Mouse (Mus musculus) kidney, adult 2 months (tissue): ENCODE data around the gene Vezt. TPM values are rescaled to one million over a fixed set of nuclear protein-coding genes. Genes with fewer than 3 reads are reported as not detected.

Source experiments
- DNase-seq: peaks from one replicate; pipeline ENCODE4 v3.0.0; 2021
- H3K27ac ChIP-seq: fragments of 200-500 bp; 2 replicates; pipeline ENCODE4 v1.5.1; 2012; ENCODE audit warnings: low read depth, low read length, control low read depth, inconsistent platforms; ENCODE audit not compliant: insufficient read depth
- H3K27me3 ChIP-seq: fragments of 200-500 bp; replicated peaks from 2 replicates; pipeline ENCODE4 v1.6.1; 2012; ENCODE audit warnings: mild to moderate bottlenecking, moderate library complexity, low read length, inconsistent platforms; ENCODE audit not compliant: control insufficient read depth, insufficient read depth
- H3K36me3 ChIP-seq: fragments of 200-500 bp; 2 replicates; pipeline ENCODE4 v1.6.1; 2012; ENCODE audit warnings: mild to moderate bottlenecking, moderate library complexity, low read length, inconsistent platforms; ENCODE audit not compliant: control insufficient read depth, insufficient read depth
- H3K4me1 ChIP-seq: fragments of 200-500 bp; 2 replicates; pipeline ENCODE4 v1.6.1; 2011; ENCODE audit warnings: low read length; ENCODE audit not compliant: control insufficient read depth, insufficient read depth
- H3K4me3 ChIP-seq: fragments of 200-500 bp; 2 replicates; pipeline ENCODE4 v1.5.1; 2011; ENCODE audit warnings: mild to moderate bottlenecking, low read depth, low read length, control low read depth; ENCODE audit not compliant: insufficient read depth
- CTCF ChIP-seq: fragments of 200-500 bp; conservative IDR thresholded peaks from 2 replicates; pipeline ENCODE4 v1.5.1; 2011; ENCODE audit warnings: low read depth, mild to moderate bottlenecking, control low read depth, low read length, moderate library complexity, mixed read lengths; ENCODE audit not compliant: insufficient read depth, insufficient read length
- POLR2A ChIP-seq: fragments of 200-500 bp; IDR thresholded peaks from one replicate; pipeline ENCODE4 v1.6.1; 2011; ENCODE audit warnings: low read depth, low read length, control low read depth
- WGBS: fragments of 180-500 bp; shearing (Covaris S2); methylation state at CpG from one replicate; pipeline ENCODE4 v1.1.7; 2018; 5-methylcytosine and 5-hydroxymethylcytosine counted together
- polyA plus RNA-seq: library from polyadenylated mRNA; depleted of rRNA; stranded (reverse); fragments of >200 nt; gene quantifications from 2 replicates; pipeline ENCODE4 v1.2.3, GENCODE M21; 2012

Vezt gene
- polyA plus RNA-seq, 1 experiment: 12.2 TPM

DNA sequence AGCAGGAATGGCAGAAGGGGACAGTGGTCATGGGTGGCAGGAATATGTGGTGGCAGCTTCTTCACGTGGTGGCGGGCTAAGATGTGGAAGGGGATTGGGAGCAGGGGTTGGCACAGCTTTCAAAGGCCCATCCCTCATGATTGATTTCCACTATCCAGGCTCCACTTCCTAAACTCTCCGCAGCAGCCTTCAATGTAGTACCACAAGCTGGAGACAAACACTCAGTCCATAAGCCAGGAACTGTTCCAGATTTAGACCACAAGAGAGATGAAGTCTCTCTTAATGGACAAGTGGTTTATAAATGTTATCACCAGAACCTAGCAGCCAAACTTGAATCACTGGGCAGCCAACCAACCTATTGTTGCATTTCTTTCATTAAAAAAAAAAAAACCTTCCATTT lies 81.6 kb downstream of the Vezt start:
- no peak for DNase-seq
- no peak overlapping the region for H3K4me3 ChIP-seq
- no peak for TF ChIP-seq CTCF
- no peak for TF ChIP-seq POLR2A
- H3K27me3 ChIP-seq: no peaks in the 10 kb centered on the region
- whole genome bisulfite sequencing: 77% methylated on average over 3 of the region's 3 CpGs
- H3K27ac ChIP-seq: no peak overlapping the region
- H3K4me1 ChIP-seq: no peaks in the 10 kb centered on the region
- no peaks in the 10 kb centered on the region for H3K36me3 ChIP-seq

DNA sequence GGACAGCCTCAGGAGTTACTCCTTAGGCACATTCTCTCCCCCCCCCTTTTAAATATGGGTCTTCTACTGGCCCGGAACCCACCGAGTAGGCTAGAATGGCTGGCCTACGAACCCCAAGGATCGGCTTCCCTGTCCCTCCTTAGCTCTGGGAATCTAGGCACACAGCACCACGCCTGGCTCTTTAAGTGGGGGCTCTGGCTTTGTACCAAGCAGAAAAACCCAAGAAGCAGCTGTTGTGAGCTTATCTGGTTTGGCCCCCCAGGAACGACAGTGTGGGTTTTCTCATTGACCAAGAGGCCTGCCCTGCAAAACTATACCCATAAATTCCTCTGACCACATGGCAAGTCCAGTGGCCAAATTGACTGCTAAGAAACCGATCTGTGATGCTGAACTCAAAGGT lies 82.1 kb downstream of the Vezt start:
- H3K4me3 ChIP-seq: no peak overlapping the region

DNA sequence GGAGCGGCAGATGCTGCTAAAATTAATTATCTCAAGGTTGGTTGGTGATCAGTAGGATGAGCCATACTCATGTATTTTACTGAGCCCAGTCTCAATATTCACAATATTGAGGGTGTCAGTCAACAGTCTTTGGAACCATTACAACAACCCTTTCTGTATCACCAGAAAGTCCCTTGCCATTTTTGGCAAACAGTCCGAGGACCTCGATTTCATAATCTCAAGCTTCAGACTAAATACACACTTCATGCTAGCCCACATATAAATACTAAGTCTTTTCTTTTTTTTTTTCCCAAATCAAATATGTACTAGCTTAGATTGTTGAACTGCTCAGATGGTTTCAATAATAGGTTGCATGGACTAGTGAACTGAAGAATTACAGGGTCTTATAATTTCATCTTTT lies 84.6 kb downstream of the Vezt start:
- no peaks in the 10 kb centered on the region for H3K27me3 ChIP-seq
- H3K4me3 ChIP-seq: no peak overlapping the region
- DNase-seq: no peak
- H3K36me3 ChIP-seq: no peaks in the 10 kb centered on the region
- no peaks in the 10 kb centered on the region for H3K4me1 ChIP-seq
- TF ChIP-seq POLR2A (no peak), CTCF (no peak)
- no peak overlapping the region for H3K27ac ChIP-seq
- 94% methylated on average over 3 of the region's 3 CpGs for WGBS

More for the DNA sequence above, 82.1 kb downstream of the Vezt start:
- H3K36me3 ChIP-seq: no peaks in the 10 kb centered on the region
- 77% methylated on average over 7 of the region's 7 CpGs for WGBS
- no peak for DNase-seq
- H3K27me3 ChIP-seq: no peaks in the 10 kb centered on the region
- no peaks in the 10 kb centered on the region for H3K4me1 ChIP-seq
- H3K27ac ChIP-seq: no peak overlapping the region
- TF ChIP-seq CTCF (no peak), POLR2A (no peak)

DNA sequence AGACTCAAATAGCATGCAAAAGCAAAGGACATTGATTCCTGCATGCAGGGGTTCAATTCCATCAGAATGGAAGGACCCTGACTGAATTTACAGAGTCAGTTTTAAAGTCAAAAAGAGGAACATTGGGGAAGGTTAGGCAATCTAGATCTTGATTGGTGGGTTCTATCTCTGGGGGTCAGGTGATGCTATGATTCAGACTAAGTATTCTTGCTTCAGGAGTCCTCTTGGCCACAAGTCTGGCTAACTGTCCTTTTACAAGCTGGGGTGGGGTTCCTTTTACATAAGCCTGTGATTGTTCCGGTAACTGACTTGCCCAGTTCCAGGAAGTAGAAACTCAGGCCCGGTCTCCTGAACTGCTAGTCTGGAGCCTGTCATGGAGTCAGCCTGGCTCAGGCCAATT lies 85.7 kb downstream of the Vezt start:
- Histone ChIP-seq H3K4me1 (peaks cover 5% of the 10 kb centered on the region; the same call in 1 of the 2 replicates), H3K4me3 (no peak overlapping the region), H3K36me3 (no peaks in the 10 kb centered on the region), H3K27me3 (no peaks in the 10 kb centered on the region), H3K27ac (no peak overlapping the region)
- no peak for DNase-seq
- WGBS: 86% methylated on average over 2 of the region's 2 CpGs
- TF ChIP-seq POLR2A (no peak), CTCF (no peak)

DNA sequence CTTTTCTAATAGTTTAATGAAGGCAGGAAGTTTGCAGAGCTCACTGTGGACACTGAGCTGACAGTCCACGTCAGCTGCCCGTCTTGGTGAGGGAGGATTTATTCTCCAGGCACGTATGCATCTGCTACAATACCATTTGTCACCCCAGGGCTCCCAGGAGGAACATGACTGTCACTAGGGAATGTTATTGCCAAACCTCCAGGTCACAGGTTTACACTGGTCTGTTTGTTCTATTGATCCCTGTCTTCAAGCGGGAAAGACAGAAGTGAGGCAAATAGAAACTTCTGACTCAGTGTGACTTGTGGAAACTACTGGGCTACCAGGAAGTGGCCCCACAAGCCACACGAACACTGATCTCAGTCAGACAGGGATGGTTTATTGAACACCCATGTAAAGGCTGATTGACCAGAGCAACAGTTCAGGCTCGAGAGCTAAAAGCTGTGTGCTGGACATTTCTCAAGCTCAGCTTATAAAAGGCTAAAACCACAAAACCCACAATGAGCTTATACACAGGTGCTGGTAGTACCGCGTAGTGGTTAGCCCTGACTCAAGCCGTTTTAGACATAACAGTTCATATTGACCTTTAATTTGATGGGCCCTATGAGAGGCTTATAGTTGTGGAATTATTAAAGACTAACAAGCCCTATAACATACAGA lies 89.6 kb downstream of the Vezt start:
- H3K27ac ChIP-seq: no peak overlapping the region
- no peaks in the 10 kb centered on the region for H3K27me3 ChIP-seq
- TF ChIP-seq CTCF (no peak), POLR2A (no peak)
- no peaks in the 10 kb centered on the region for H3K36me3 ChIP-seq
- 73% methylated on average over 9 of the region's 9 CpGs for WGBS
- peaks cover 5% of the 10 kb centered on the region; the same call in 1 of the 2 replicates for H3K4me1 ChIP-seq
- no peak overlapping the region for H3K4me3 ChIP-seq
- no peak for DNase-seq

DNA sequence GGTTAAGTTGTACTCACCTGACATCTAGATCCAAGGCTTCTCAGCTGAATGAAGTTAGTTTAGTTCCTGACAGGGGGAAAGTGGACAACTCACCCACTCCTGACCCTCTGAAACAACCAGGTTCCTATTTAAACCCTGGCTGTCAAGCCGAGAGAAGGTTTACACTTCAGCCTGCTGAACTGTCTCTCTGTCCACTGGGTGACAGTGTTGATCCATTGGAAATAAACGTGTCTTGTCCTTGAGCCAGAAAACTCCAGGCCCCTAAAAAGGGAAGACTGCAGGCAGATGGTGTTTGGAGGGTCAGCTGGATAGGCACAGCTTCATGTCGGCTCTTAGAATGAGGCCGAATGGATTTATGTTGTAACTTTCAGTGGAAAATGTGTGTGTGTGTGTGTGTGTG lies 90.3 kb downstream of the Vezt start:
- H3K36me3 ChIP-seq: no peaks in the 10 kb centered on the region
- no peak overlapping the region for H3K4me3 ChIP-seq
- peak; percentile 26 for DNase-seq
- H3K27me3 ChIP-seq: no peaks in the 10 kb centered on the region
- WGBS: 23% methylated on average over 4 of the region's 4 CpGs
- H3K4me1 ChIP-seq: peaks cover 5% of the 10 kb centered on the region; the same call in 1 of the 2 replicates
- peak; percentile 69 for TF ChIP-seq CTCF
- no peak for TF ChIP-seq POLR2A
- no peak overlapping the region for H3K27ac ChIP-seq

DNA sequence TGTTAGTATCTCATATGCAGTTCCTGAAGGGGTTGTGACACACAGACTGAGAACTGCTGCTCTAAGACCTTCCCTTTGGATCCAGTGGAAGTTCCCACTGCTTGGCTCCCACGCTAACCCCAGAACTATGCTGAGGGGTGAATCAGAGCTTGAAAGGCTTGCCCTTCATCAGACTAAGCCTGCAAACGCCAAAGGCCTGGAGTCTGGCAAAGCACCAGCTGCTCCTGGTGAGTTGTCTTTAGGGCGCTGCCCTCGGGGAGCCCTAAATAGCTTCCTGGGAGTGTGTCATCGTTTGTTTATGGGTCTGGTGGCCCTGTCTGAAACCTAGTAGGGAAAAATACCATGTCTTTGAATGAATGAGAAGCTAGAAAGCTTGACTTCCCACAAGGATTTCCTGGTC lies 91.4 kb downstream of the Vezt start:
- Histone ChIP-seq H3K27me3 (no peaks in the 10 kb centered on the region), H3K36me3 (no peaks in the 10 kb centered on the region), H3K4me3 (no peak overlapping the region), H3K27ac (no peak overlapping the region), H3K4me1 (peaks cover 5% of the 10 kb centered on the region; the same call in 1 of the 2 replicates)
- TF ChIP-seq POLR2A (no peak), CTCF (no peak)
- DNase-seq: peak; percentile 6
- 40% methylated on average over 5 of the region's 5 CpGs for WGBS
